Mouse (Mus musculus): ENCODE data around the gene 1700029P11Rik.

DNA sequence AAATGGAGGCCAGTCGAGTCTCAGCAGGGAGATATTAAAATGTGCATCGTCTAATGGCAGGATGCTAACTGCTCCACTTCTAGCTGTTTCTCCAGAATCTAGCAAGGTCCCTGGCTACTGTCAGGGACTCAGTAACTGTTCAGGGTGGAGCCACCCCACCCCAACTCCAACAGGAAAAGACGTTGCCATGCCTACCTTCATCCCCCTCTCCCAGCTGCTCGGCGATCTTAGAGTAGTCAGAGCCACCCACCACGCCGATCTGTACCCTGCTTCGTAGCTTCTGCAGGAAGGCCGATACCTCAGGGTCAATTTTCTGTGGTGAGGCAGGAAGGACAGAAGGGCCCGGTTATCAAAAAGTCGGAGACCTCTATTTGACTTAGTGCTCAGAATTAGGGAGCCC is 22.7 kb upstream of the 1700029P11Rik start:
- TF ChIP-seq MAX (IDR thresholded peaks at IDR 0.05; ENCODE audit: low read length) (no peak), UBTF (IDR thresholded peaks at IDR 0.05; ENCODE audit: borderline replicate concordance, insufficient read depth, low read depth, low read length) (no peak)

All from MEL (cell line).